Mouse (Mus musculus) liver, embryonic 15.5 days (tissue): ENCODE measurements at regions not wholly inside any gene's neighbourhood (a gene's known extent, or its start where the extent isn't known, plus 50 kb on each side); places are given as distances from the start of the nearest gene placed in this dataset.

Experiments used
- ATAC-seq: fragments of 200-750 bp; cut with Nextera tagmentation; 2 replicates; pipeline ENCODE4 v1.8.0; 2017; ENCODE audit warnings: moderate number of reproducible peaks, mild to moderate bottlenecking, moderate library complexity; ENCODE audit not compliant: insufficient read depth
- H3K27ac ChIP-seq: fragments of 300-500 bp; sonication (generic); replicated peaks from 2 replicates; pipeline ENCODE4 v1.5.1; 2015; ENCODE audit warnings: mild to moderate bottlenecking, inconsistent platforms
- H3K27me3 ChIP-seq: fragments of 300-500 bp; sonication (generic); 2 replicates; pipeline ENCODE4 v1.6.1; 2015; ENCODE audit warnings: mild to moderate bottlenecking, inconsistent platforms
- H3K36me3 ChIP-seq: fragments of 300-500 bp; sonication (generic); replicated peaks from 2 replicates; pipeline ENCODE4 v1.6.1; 2015; ENCODE audit warnings: moderate library complexity, mild to moderate bottlenecking, inconsistent platforms
- H3K4me1 ChIP-seq: fragments of 300-500 bp; sonication (generic); replicated peaks from 2 replicates; pipeline ENCODE4 v1.6.1; 2015; ENCODE audit warnings: inconsistent platforms
- H3K4me2 ChIP-seq: fragments of 300-500 bp; sonication (generic); 2 replicates; pipeline ENCODE4 v1.6.1; 2015; ENCODE audit warnings: moderate library complexity, mild to moderate bottlenecking, inconsistent platforms
- H3K4me3 ChIP-seq: fragments of 300-500 bp; sonication (generic); replicated peaks from 2 replicates; pipeline ENCODE4 v1.5.1; 2015; ENCODE audit warnings: mild to moderate bottlenecking, inconsistent platforms
- H3K9ac ChIP-seq: fragments of 300-500 bp; sonication (generic); 2 replicates; pipeline ENCODE4 v1.6.1; 2015; ENCODE audit warnings: moderate library complexity, mild to moderate bottlenecking, inconsistent platforms
- H3K9me3 ChIP-seq: fragments of 300-500 bp; sonication (generic); replicated peaks from 2 replicates; pipeline ENCODE4 v1.6.1; 2016; ENCODE audit warnings: inconsistent platforms
- WGBS: fragments of 180-500 bp; shearing (Covaris S2); methylation state at CpG from one replicate; pipeline ENCODE4 v1.1.7; 2015; ENCODE audit warnings: mixed read lengths; ENCODE audit not compliant: insufficient replicate concordance; 5-methylcytosine and 5-hydroxymethylcytosine counted together

DNA sequence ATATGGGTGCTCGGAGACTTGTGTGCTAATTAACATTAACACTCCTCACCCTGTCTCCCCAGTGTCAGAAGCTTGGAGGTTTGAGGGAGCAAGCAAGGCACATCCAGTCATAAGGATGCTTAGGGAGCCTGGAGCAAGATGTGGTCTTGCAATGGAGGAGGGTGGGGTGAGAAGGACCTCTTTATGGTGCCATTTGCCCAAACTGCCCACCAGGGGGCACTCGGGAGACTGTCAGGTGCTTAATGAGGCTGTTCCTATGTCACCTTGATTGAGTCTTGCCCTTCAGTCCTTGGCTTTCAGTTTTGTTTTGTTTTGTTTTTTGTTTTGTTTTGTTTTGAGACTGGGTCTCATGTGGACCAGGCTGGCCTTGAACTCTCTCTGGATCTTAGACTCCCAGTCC, 138.3 kb upstream of the Sdk2 start:
- no peak overlapping the region for H3K27ac ChIP-seq
- no peak overlapping the region for H3K4me2 ChIP-seq
- H3K27me3 ChIP-seq = no peaks in the 10 kb centered on the region
- no peaks in the 10 kb centered on the region for H3K9me3 ChIP-seq
- no peak for ATAC-seq
- no peak overlapping the region for H3K4me3 ChIP-seq
- 40% methylated on average over 2 of the region's 2 CpGs for WGBS
- H3K4me1 ChIP-seq = no peaks in the 10 kb centered on the region
- H3K9ac ChIP-seq = no peak overlapping the region
- H3K36me3 ChIP-seq = no peaks in the 10 kb centered on the region

DNA sequence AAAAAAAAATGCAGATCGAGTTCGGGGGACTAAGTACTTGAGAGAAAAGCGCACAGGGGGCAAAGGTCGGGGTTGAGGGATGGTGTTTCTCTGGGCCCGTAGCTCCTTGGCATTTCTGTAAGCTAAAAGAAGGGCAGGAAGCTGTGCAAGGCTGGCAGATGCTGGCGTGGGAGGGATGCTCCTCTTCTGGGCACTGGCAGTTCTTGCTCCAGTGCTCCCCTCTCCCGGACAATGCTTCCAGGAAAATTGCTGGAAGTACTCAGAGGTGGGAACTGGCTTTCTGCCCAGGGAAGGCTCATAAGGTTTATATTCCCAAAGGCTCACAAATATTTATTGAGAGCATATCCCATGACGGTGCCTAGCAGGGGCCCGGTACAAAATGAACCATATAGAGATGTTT, 136.6 kb upstream of the Sdk2 start:
- no peak overlapping the region for H3K4me2 ChIP-seq
- H3K4me3 ChIP-seq = no peak overlapping the region
- no peaks in the 10 kb centered on the region for H3K4me1 ChIP-seq
- H3K27me3 ChIP-seq = no peaks in the 10 kb centered on the region
- H3K27ac ChIP-seq = no peak overlapping the region
- H3K36me3 ChIP-seq = no peaks in the 10 kb centered on the region
- ATAC-seq = no peak
- H3K9me3 ChIP-seq = no peaks in the 10 kb centered on the region
- H3K9ac ChIP-seq = no peak overlapping the region
- 76% methylated on average over 9 of the region's 9 CpGs for WGBS

DNA sequence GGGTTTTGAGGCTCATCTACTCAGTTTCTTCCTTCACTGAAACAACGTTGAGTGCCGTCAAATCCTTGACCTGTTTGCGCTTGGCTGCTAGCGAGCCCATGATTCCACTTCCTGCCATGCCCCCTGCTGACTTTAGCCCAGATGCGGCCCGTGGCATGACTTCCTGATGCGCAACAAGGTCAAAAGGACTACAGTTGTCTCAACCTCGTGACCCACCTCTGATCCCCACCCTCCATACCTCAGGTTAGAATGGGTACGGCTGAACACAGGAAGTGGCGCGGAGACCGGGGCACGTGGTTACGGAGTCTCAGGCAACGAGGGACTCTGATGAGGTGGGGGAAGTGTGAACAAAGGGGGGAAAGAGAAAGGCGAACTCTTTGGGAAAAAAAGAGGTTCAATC, 135.6 kb upstream of the Sdk2 start:
- H3K4me2 ChIP-seq = no peak overlapping the region
- no peaks in the 10 kb centered on the region for H3K9me3 ChIP-seq
- no peak overlapping the region for H3K27ac ChIP-seq
- ATAC-seq = no peak
- H3K4me3 ChIP-seq = no peak overlapping the region
- no peaks in the 10 kb centered on the region for H3K27me3 ChIP-seq
- no peaks in the 10 kb centered on the region for H3K4me1 ChIP-seq
- H3K36me3 ChIP-seq = no peaks in the 10 kb centered on the region
- 69% methylated on average over 16 of the region's 16 CpGs for WGBS
- no peak overlapping the region for H3K9ac ChIP-seq

DNA sequence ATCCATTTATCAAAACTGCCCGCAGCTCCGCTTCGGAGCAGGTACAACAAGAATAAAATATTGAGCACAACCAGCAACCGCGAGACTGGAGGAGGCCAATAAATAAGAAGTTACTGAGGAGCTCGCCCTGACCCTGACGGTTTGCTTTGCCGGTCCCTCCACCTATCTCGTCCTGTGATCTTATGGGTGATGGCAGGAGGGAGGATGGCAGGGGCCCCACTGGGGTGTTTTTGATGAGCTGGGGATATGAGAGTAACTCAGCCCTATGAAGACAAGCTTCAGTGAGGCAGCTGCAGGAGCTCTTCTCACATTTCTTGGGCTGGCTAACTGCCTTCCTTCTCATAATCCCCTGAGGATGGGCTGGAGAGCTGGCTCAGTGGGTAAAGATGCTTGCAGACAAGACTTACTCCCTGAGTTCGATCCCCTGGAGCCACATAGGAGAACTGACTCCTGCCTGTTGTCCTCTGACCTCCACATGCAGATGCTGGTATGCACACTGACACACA, 132.3 kb upstream of the Sdk2 start:
- Histone ChIP-seq H3K27me3 (no peaks in the 10 kb centered on the region), H3K9me3 (no peaks in the 10 kb centered on the region), H3K4me2 (no peak overlapping the region), H3K27ac (no peak overlapping the region), H3K36me3 (no peaks in the 10 kb centered on the region), H3K9ac (no peak overlapping the region), H3K4me3 (no peak overlapping the region), H3K4me1 (no peaks in the 10 kb centered on the region)
- WGBS = 43% methylated on average over 10 of the region's 10 CpGs
- ATAC-seq = no peak

DNA sequence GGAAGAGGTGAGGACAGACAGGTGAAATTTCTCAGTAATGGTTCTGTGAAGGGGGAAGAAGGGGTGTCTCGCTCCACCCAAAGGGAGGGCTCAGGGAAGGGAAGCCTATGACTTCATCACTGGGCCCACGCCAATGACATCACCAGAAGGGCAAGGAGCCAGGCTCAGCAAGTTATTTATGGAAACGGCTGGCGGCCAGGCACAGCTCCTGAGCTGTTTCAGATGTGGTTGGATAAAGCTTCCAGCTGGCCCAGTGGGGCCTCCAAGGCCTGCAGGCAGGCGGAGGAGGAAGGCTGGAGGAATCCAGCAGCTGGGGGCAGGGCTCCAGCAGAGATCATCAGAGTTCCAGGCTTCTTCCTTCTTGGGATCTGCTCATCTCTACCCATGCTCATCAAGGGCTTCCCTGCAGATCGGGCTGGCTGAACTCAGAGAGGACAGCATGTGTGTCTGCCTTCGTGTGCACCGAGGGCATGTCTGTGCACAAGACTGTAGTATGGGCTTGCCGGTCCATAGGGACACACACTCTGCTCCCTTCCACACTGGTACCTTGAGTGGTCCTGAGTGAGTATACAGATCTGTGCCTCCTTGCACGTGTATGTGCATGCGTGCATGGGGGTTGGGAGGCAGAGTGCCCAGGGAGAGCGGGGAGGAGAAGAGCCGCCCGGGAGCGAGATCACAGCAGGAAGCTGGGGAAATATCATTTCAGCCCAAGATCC, 131.6 kb upstream of the Sdk2 start:
- Histone ChIP-seq H3K9me3 (no peaks in the 10 kb centered on the region), H3K36me3 (no peaks in the 10 kb centered on the region), H3K4me2 (no peak overlapping the region), H3K9ac (no peak overlapping the region), H3K4me1 (no peaks in the 10 kb centered on the region), H3K4me3 (no peak overlapping the region), H3K27ac (no peak overlapping the region), H3K27me3 (no peaks in the 10 kb centered on the region)
- ATAC-seq = no peak
- 37% methylated on average over 15 of the region's 15 CpGs for WGBS

DNA sequence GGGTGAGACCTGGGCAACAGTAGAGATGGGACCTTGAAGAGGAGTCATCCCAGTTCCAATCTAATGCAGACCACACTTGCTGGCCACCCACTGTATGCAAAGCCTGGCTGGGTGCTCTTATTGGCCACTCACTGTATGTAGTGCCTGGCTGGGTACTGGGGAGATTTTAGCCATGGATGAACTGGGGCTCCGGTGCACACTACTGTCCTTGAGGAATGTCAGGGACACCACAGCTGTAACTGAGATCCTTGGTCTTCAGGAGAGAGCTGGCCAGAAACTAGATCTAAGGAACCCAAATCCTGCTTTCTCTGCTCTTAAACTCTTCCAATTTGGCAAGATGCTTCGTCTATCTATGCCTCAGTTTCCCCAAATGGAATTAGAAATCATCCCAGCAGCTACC, 128.4 kb upstream of the Sdk2 start:
- H3K27me3 ChIP-seq = no peaks in the 10 kb centered on the region
- no peak overlapping the region for H3K9ac ChIP-seq
- H3K27ac ChIP-seq = no peak overlapping the region
- H3K36me3 ChIP-seq = no peaks in the 10 kb centered on the region
- no peaks in the 10 kb centered on the region for H3K9me3 ChIP-seq
- H3K4me2 ChIP-seq = no peak overlapping the region
- no peak for ATAC-seq
- WGBS = 59% methylated on average over 2 of the region's 2 CpGs
- H3K4me3 ChIP-seq = no peak overlapping the region
- H3K4me1 ChIP-seq = no peaks in the 10 kb centered on the region

DNA sequence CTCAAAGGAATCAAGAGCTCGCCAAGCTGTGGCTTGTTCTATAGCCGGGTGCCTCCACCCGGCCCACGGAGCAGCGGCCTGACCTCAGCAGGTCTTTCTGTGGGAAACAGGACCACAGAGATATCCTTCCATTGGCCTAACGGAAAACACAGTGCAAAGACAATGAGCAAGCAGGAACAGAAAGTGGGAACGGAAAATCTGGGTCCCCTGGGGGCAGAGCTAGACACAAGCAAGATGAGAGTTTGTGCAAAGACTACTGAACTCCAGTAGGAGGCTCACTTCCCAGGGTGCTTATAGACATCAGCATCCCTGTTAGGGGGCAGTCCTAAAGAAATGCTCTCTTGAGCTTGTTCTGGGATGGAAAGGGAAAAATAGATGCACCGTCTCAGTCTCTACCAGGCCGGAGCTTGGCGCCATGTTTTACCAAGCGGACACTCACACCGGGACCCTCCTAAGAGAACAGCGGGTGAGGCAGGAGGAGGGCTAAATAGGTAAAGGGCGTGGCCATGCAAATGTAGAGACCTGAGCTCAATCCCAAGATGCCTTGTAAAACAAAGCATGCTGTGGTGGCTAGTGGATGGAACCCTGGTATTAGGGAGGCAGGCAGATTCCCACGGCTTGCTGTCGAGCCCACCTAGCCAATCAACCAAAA, 127.3 kb upstream of the Sdk2 start:
- Histone ChIP-seq H3K4me2 (no peak overlapping the region), H3K4me1 (no peaks in the 10 kb centered on the region), H3K9ac (no peak overlapping the region), H3K36me3 (no peaks in the 10 kb centered on the region), H3K27me3 (no peaks in the 10 kb centered on the region), H3K27ac (no peak overlapping the region), H3K9me3 (no peaks in the 10 kb centered on the region), H3K4me3 (no peak overlapping the region)
- no peak for ATAC-seq
- 42% methylated on average over 16 of the region's 16 CpGs for WGBS

DNA sequence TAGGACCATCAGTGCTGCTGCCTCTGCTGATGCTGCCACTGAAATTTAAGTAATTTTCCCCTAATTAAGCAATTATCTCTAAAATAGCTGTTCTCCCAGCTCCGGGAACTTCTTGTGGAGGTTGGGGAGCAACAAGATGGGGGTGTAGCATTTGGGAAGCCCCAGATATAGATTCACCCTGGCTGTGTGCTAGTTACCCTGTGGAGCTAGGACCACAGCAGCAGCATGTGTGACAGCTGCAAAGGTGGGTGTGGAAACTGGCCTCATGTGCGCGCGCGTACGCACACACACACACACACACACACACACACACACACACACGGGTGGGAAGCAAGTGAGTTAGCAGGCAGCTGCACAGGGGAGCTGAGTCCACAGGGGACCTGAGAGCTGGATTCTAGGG, 126.2 kb upstream of the Sdk2 start:
- ATAC-seq = no peak
- H3K9me3 ChIP-seq = no peaks in the 10 kb centered on the region
- no peaks in the 10 kb centered on the region for H3K4me1 ChIP-seq
- H3K27me3 ChIP-seq = no peaks in the 10 kb centered on the region
- no peak overlapping the region for H3K4me3 ChIP-seq
- no peaks in the 10 kb centered on the region for H3K36me3 ChIP-seq
- no peak overlapping the region for H3K9ac ChIP-seq
- no peak overlapping the region for H3K4me2 ChIP-seq
- H3K27ac ChIP-seq = no peak overlapping the region
- WGBS = 80% methylated on average over 7 of the region's 7 CpGs

DNA sequence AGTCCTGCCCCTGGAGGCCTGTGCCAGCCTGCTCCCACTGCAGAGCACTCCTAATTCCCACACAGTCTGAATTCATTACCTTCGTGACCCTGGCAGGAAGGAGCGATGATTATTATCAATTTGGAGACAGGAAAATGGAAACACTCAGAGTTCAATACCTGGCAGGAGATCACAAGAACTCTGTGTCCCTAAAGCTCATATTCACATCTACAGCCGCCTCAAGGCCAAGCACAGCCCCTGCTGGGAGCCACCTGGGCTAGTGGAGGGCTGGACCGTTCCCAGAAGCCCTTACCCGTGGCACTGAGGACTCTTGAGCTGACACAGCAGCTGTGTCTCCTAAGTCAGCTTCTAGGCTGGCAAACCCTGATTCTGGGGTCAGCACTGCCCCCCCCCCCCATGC, 124.8 kb upstream of the Sdk2 start:
- Histone ChIP-seq H3K9me3 (no peaks in the 10 kb centered on the region), H3K4me1 (no peaks in the 10 kb centered on the region), H3K4me3 (no peak overlapping the region), H3K36me3 (no peaks in the 10 kb centered on the region), H3K27ac (no peak overlapping the region), H3K4me2 (no peak overlapping the region), H3K27me3 (no peaks in the 10 kb centered on the region), H3K9ac (no peak overlapping the region)
- WGBS = 54% methylated on average over 5 of the region's 5 CpGs
- no peak for ATAC-seq

DNA sequence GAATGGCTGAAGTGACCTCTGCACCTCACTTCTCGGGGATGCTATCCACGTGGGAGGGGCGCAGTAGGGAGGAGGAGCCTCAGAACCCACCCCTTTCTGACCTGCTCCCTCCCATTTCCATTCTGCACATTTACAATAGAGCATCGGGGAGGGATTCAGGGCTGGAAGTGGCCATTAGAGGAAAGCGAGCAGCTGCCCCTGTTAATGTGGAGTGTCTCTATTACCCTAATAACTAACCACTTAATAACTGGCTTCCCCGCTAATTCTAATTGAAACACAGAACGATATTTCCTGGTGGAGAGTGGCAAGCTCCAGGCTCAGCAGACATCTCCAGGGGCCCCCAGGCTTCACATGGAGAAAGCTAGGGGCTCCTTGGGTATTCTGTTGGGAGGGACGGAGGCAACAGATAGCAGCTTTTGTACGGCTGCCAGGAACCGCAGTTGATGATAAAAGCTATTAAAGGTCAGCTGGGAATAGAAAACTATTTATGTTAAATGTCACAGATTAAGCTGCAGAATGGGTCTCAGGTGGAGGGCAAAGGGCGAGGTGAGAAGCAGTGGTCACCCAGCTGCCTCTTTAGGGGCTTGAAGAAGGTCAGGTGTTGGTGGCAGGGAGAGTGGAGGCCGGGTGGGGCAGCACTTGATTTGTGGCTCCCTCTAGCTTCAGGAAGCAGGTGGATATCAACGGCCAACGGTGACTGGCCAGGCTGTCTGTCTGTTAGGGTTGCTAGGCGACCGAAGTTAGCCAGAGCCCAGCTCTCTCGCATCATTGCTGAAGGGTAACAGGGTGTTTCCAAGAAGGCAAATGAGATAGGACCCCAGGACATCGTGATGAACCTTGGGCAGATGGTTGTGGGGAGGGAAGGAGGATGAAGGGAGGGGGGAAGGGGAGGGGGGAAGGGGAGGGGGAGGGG, 118.4 kb upstream of the Sdk2 start:
- H3K36me3 ChIP-seq = no peaks in the 10 kb centered on the region
- no peak overlapping the region for H3K27ac ChIP-seq
- ATAC-seq = no peak
- no peaks in the 10 kb centered on the region for H3K27me3 ChIP-seq
- no peak overlapping the region for H3K4me3 ChIP-seq
- no peak overlapping the region for H3K4me2 ChIP-seq
- H3K4me1 ChIP-seq = no peaks in the 10 kb centered on the region
- WGBS = 30% methylated on average over 18 of the region's 18 CpGs
- no peak overlapping the region for H3K9ac ChIP-seq
- H3K9me3 ChIP-seq = no peaks in the 10 kb centered on the region

DNA sequence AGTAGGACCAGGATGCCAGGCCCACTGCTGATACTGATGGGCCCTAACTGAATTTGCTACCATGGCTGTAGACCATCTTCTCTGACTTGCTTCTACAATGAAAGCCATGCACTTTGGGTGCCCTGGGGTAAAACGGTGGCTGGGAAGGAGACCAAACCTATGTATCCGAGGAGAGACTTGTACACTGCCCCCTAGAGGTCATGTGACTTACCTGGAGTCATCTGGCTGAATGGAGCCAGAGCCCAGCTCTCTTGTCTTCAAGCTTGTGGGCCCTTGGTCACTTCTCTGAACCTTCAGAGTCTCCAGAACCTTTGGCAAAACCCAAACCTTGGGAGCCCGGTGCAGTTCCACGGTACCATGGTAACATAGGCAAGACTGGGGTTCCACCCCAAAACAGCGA, 117.6 kb upstream of the Sdk2 start:
- 61% methylated on average over 5 of the region's 5 CpGs for WGBS
- no peak overlapping the region for H3K4me3 ChIP-seq
- H3K4me1 ChIP-seq = no peaks in the 10 kb centered on the region

More for the DNA sequence above, 117.6 kb upstream of the Sdk2 start:
- no peak for ATAC-seq
- Histone ChIP-seq H3K9ac (no peak overlapping the region), H3K36me3 (no peaks in the 10 kb centered on the region), H3K4me2 (no peak overlapping the region), H3K27ac (no peak overlapping the region), H3K27me3 (no peaks in the 10 kb centered on the region; the same call in 1 of the 2 replicates), H3K9me3 (no peaks in the 10 kb centered on the region)
